11 mouse cellular contexts compared by ENCODE assay signal in the genomic region with DNA sequence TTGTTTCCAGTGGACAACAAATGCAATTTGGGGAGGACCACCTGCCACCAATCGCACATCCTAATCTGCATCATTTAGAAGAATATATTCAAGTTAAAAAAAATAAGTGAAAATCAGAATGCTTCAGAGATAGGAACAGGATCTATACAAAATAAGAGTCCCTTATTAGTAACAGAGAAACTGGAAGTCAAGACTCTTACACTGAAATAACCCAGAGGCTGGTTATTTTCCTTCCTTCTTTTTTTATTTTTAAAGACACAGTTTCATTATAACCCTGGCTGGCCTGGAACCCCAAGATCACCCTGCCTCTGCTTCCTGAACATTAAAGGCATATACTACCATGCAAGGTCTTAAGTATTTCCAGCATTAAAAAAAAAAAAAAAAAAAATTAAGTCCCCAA. TPM values are rescaled to one million over a fixed set of nuclear protein-coding genes. Genes with fewer than 3 reads are reported as not detected.
DNase-seq lines count a peak whose midpoint lies in the region; ATAC-seq and TF ChIP-seq lines count a peak whose summit lies in the region.
"Had no signal": no experiment of that assay in that cellular context is flagged by ENCODE, and none has a peak within 500 bp of the region (broad histone marks: within the 10 kb centered on the region; RNA-seq: fewer than 3 reads in every experiment).

No protein-coding gene starts in this region.

- no peaks in the 10 kb centered on the region for H3K27me3 ChIP-seq in limb, embryonic 14.5 days (ENCODE audit: control insufficient read depth, insufficient read depth, low read length)
- no peaks in the 10 kb centered on the region for H3K27me3 ChIP-seq in limb, embryonic 10.5 days (ENCODE audit: low read depth, poor library complexity, severe bottlenecking)
- no peaks in the 10 kb centered on the region for H3K27me3 ChIP-seq in MEL (ENCODE audit: control insufficient read depth in 1 of 2, insufficient read depth in 2 of 2, low read length in 2 of 2)
- H3K27me3 ChIP-seq: limb, embryonic 15.5 days had no signal

- no peaks in the 10 kb centered on the region for H3K36me3 ChIP-seq in limb, embryonic 14.5 days (ENCODE audit: control insufficient read depth, insufficient read depth, low read length)
- peaks cover 14% of the 10 kb centered on the region for H3K36me3 ChIP-seq in limb, embryonic 10.5 days
- peaks cover 0 to 37% of the 10 kb centered on the region in 2 experiments; a peak in 2 of 4 replicates for H3K36me3 ChIP-seq in MEL (ENCODE audit: control insufficient read depth in 1 of 2, insufficient read depth in 2 of 2, low read length in 2 of 2)
- H3K36me3 ChIP-seq: limb, embryonic 15.5 days had no signal

- H3K79me2 ChIP-seq in MEL (ENCODE audit: control insufficient read depth, insufficient read depth, low read length, poor library complexity) = peaks cover 73% of the 10 kb centered on the region

- no peak for TF ChIP-seq POLR2A in limb, embryonic 14.5 days (IDR thresholded peaks at IDR 0.05; ENCODE audit: borderline replicate concordance, extremely low read depth, insufficient read depth, insufficient read length)
- no peak for TF ChIP-seq POLR2A in MEL (IDR thresholded peaks at IDR 0.05; ENCODE audit: control insufficient read depth in 1 of 2, insufficient read depth in 1 of 2, low read depth in 1 of 2, low read length in 2 of 2, poor library complexity in 1 of 2)

- TF ChIP-seq RAD21 in MEL (IDR thresholded peaks at IDR 0.05; ENCODE audit: low read depth, low read length) = no peak

- H3K4me3 ChIP-seq in gastrocnemius, adult 2 months = peak overlapping the region; percentile 28
- no peak overlapping the region for H3K4me3 ChIP-seq in limb, embryonic 14.5 days (replicated peaks; ENCODE audit: low read length)
- H3K4me3 ChIP-seq in limb, embryonic 10.5 days = no peak overlapping the region
- no peak overlapping the region for H3K4me3 ChIP-seq in MEL (ENCODE audit: control insufficient read depth in 1 of 2, insufficient read depth in 1 of 2, low read depth in 2 of 2, low read length in 2 of 2)
- H3K4me3 ChIP-seq: limb, embryonic 15.5 days had no signal

- TF ChIP-seq CTCF in gastrocnemius, adult 2 months (IDR thresholded peaks at IDR 0.05) = no peak
- TF ChIP-seq CTCF in MEL (IDR thresholded peaks at IDR 0.05 in 2 of 3, conservative IDR thresholded peaks at IDR 0.05 in 1 of 3; ENCODE audit: control insufficient read depth in 1 of 3, insufficient read depth in 1 of 3, low read depth in 2 of 3, low read length in 3 of 3, poor library complexity in 1 of 3, severe bottlenecking in 1 of 3) = no peak

- WGBS in limb, embryonic 14.5 days = 91% methylated on average over 1 of the region's 1 CpGs
- WGBS in limb, embryonic 10.5 days = 100% methylated on average over 1 of the region's 1 CpGs

- H3K4me2 ChIP-seq in limb, embryonic 14.5 days (replicated peaks; ENCODE audit: low read depth, low read length, severe bottlenecking) = no peak overlapping the region
- H3K4me2 ChIP-seq: limb, embryonic 15.5 days had no signal

- H3K4me1 ChIP-seq in limb, embryonic 14.5 days (ENCODE audit: control insufficient read depth, insufficient read depth, low read length) = peaks cover 8% of the 10 kb centered on the region
- H3K4me1 ChIP-seq in limb, embryonic 10.5 days = peaks cover 7% of the 10 kb centered on the region
- peaks cover 15% of the 10 kb centered on the region in 2 experiments for H3K4me1 ChIP-seq in MEL (ENCODE audit: control insufficient read depth in 1 of 2, insufficient read depth in 2 of 2, low read length in 2 of 2)

- DNase-seq in gastrocnemius, adult 2 months = no peak
- DNase-seq in gastrocnemius, adult 18-20 months (ENCODE audit: low spot score) = no peak
- DNase-seq in limb, embryonic 14.5 days (ENCODE audit: low spot score) = peak; percentile 35
- DNase-seq in limb, embryonic 10.5 days (ENCODE audit: low spot score) = no peak
- peak; percentile 62 for DNase-seq in MEL (ENCODE audit: low read depth, low spot score)
- no peak for DNase-seq in adrenal gland, adult 18-20 months (ENCODE audit: low spot score in 2 of 2)
- DNase-seq in right cerebral cortex, postnatal 4 days = no peak
- DNase-seq: adrenal gland, postnatal 14 days; cerebellum, adult 8-10 months had no signal

- H3K27ac ChIP-seq in gastrocnemius, adult 2 months = peak overlapping the region; percentile 35; the same call in 1 of the 2 replicates
- H3K27ac ChIP-seq in limb, embryonic 14.5 days (replicated peaks; ENCODE audit: low read depth, low read length) = no peak overlapping the region
- H3K27ac ChIP-seq in limb, embryonic 10.5 days = no peak overlapping the region
- H3K27ac ChIP-seq in MEL (ENCODE audit: control insufficient read depth, low read depth, low read length) = no peak overlapping the region
- H3K27ac ChIP-seq: limb, embryonic 15.5 days had no signal

- no peak overlapping the region for H3K9ac ChIP-seq in limb, embryonic 14.5 days (ENCODE audit: low read depth, low read length, severe bottlenecking)
- no peak overlapping the region for H3K9ac ChIP-seq in MEL (ENCODE audit: control insufficient read depth, low read depth, low read length, poor library complexity, severe bottlenecking)
- H3K9ac ChIP-seq: limb, embryonic 15.5 days had no signal

- no peak; the same call in 1 of the 2 replicates for ATAC-seq in limb, embryonic 14.5 days (ENCODE audit: low FRiP score, low read depth)
- peak; percentile 68 for ATAC-seq in monocyte, adult 5-6 weeks (replicated peaks; ENCODE audit: insufficient number of reproducible peaks, low FRiP score, low TSS enrichment, poor library complexity, severe bottlenecking)

- intact Hi-C loops in gastrocnemius, adult 2 months (cut with DNase I) = no loop called here

- H3K9me3 ChIP-seq in limb, embryonic 14.5 days (ENCODE audit: control insufficient read depth, low read length) = no peaks in the 10 kb centered on the region
- H3K9me3 ChIP-seq in limb, embryonic 10.5 days (replicated peaks) = no peaks in the 10 kb centered on the region
- H3K9me3 ChIP-seq in MEL (replicated peaks; ENCODE audit: insufficient read depth, low read length) = no peaks in the 10 kb centered on the region
- H3K9me3 ChIP-seq: limb, embryonic 15.5 days had no signal

- TF ChIP-seq EP300 in MEL (IDR thresholded peaks at IDR 0.05; ENCODE audit: low read depth in 1 of 2, low read length in 2 of 2) = peak in 1 of 2 experiments; percentile 20; a peak in 2 of 4 replicates

TF ChIP-seq in MEL, 35 proteins besides CTCF, POLR2A, EP300 and RAD21:
- TF ChIP-seq SIN3A (IDR thresholded peaks at IDR 0.05; ENCODE audit: low read length) = peak; percentile 100
- no peak for TF ChIP-seq SMC3 (IDR thresholded peaks at IDR 0.05; ENCODE audit: low read depth, low read length)
- TF ChIP-seq RCOR1 (IDR thresholded peaks at IDR 0.05; ENCODE audit: low read depth, low read length) = peak; percentile 39; the same call in 1 of the 2 replicates
- TF ChIP-seq ELF1 (IDR thresholded peaks at IDR 0.05; ENCODE audit: low read depth, low read length) = no peak
- no peak for TF ChIP-seq CHD1 (IDR thresholded peaks at IDR 0.05; ENCODE audit: low read depth, low read length)
- no peak for TF ChIP-seq MXI1 (IDR thresholded peaks at IDR 0.05; ENCODE audit: low read depth, low read length)
- peak; percentile 54; the same call in 1 of the 2 replicates for TF ChIP-seq GATA1 (IDR thresholded peaks at IDR 0.05; ENCODE audit: low read depth, low read length)
- TF ChIP-seq HCFC1 (IDR thresholded peaks at IDR 0.05; ENCODE audit: low read depth, low read length) = peak; percentile 81
- no peak for TF ChIP-seq JUND (IDR thresholded peaks at IDR 0.05; ENCODE audit: low read depth, low read length)
- TF ChIP-seq BHLHE40 (IDR thresholded peaks at IDR 0.05; ENCODE audit: borderline replicate concordance, low read depth, low read length) = no peak
- TF ChIP-seq NRF1 (IDR thresholded peaks at IDR 0.05; ENCODE audit: insufficient read depth, low read depth, low read length, poor library complexity, severe bottlenecking) = no peak
- TF ChIP-seq MAZ (IDR thresholded peaks at IDR 0.05; ENCODE audit: low read depth, low read length) = no peak
- peak; percentile 57; the same call in 1 of the 2 replicates for TF ChIP-seq ETS1 (IDR thresholded peaks at IDR 0.05; ENCODE audit: low read depth, low read length)
- no peak for TF ChIP-seq POLR2AphosphoS2 (IDR thresholded peaks at IDR 0.05; ENCODE audit: low read length)
- TF ChIP-seq USF2 (IDR thresholded peaks at IDR 0.05; ENCODE audit: borderline replicate concordance in 1 of 2, insufficient read depth in 1 of 2, low read depth in 1 of 2, low read length in 2 of 2) = no peak
- TF ChIP-seq ZNF384 (IDR thresholded peaks at IDR 0.05; ENCODE audit: low read depth, low read length) = peak; percentile 100
- TF ChIP-seq ZC3H11A (IDR thresholded peaks at IDR 0.05; ENCODE audit: low read depth, low read length) = no peak
TF ChIP-seq in MEL: peak in this region for 6.

RNA-seq across cellular contexts. Expression of gene Fbxo11, which starts 7.2 kb away (rescaled TPM):
- total RNA-seq in gastrocnemius, adult 2 months (2021) = 10 to 100 TPM; 33.2 to 38.8 TPM
- 10 to 100 TPM; 32.9 to 39.2 TPM for total RNA-seq in gastrocnemius, adult 18-20 months (2021)
- polyA plus RNA-seq in limb, embryonic 14.5 days (2012; rRNA removed) = 50.9 and 63.0 TPM in 2 replicates
- 29.5 and 34.1 TPM in 2 replicates for polyA plus RNA-seq in limb, embryonic 14.5 days (2014; fragmentation: Nextera tagmentation; extraction: Ambion mirVana)
- polyA plus RNA-seq in limb, embryonic 10.5 days (2016; fragmentation: Nextera tagmentation; extraction: Ambion mirVana) = 15.5 and 18.0 TPM in 2 replicates
- 9.4 and 14.1 TPM in 2 replicates for total RNA-seq in MEL (2012; rRNA removed)
- 10 to 100 TPM; 17.5 to 91.4 TPM for polyA plus RNA-seq in MEL (2012; ENCODE audit: insufficient read depth in 1 of 2, insufficient read length in 2 of 2, low read depth in 1 of 2, low replicate concordance in 2 of 2, missing spikeins in 1 of 2)
- 61.8 to 82.8 TPM (median 75.5 TPM) in 3 replicates for total RNA-seq in monocyte, adult 5-6 weeks (2017)
- 10 to 100 TPM; 53.0 to 69.0 TPM for total RNA-seq in adrenal gland, adult 18-20 months (2021)

Comparison
In these comparisons a context has a peak if more than half of its experiments do, and no peak if none do; other contexts are left out.
1. DNase-seq: peak in limb, embryonic 14.5 days (single experiment) and MEL (single experiment); none in gastrocnemius, adult 2 months (single experiment), gastrocnemius, adult 18-20 months (single experiment), limb, embryonic 10.5 days (single experiment), adrenal gland, adult 18-20 months (0 of 2) and right cerebral cortex, postnatal 4 days (single experiment).